Mouse (Mus musculus) liver, embryonic 14.5 days (tissue): ENCODE results near the gene Amigo3. TPM values are rescaled to one million over a fixed set of nuclear protein-coding genes. Genes with fewer than 3 reads are reported as not detected.
A peak's percentile ranks its signal among the peaks of the same experiment; 100 is the strongest.

Source experiments
- ATAC-seq: fragments of 200-750 bp; cut with Nextera tagmentation; 2 replicates; pipeline ENCODE4 v1.8.0; 2017; ENCODE audit warnings: moderate number of reproducible peaks, mild to moderate bottlenecking, moderate library complexity; ENCODE audit not compliant: insufficient read depth
- DNase-seq, 3 experiments: peaks; one replicate each; pipeline ENCODE4 v3.0.0-alpha.2; 2012 to 2013; ENCODE audit warnings: low read depth in 3 of 3, low spot score in 3 of 3
- H3K27ac ChIP-seq: fragments of 300-500 bp; sonication (generic); 2 replicates; pipeline ENCODE4 v1.5.1; 2014; ENCODE audit warnings: moderate library complexity, mild to moderate bottlenecking, control low read depth, inconsistent platforms
- H3K27me3 ChIP-seq: fragments of 300-500 bp; sonication (generic); 2 replicates; pipeline ENCODE4 v1.6.1; 2014; ENCODE audit warnings: mild to moderate bottlenecking, low read length, moderate library complexity; ENCODE audit not compliant: control insufficient read depth, insufficient read depth
- H3K36me3 ChIP-seq: fragments of 300-500 bp; sonication (generic); replicated peaks from 2 replicates; pipeline ENCODE4 v1.6.1; 2014; ENCODE audit warnings: low read depth; ENCODE audit not compliant: control insufficient read depth, insufficient read depth
- H3K4me1 ChIP-seq, 2 experiments: fragments of 200-500 bp in 1 of 2; fragments of 300-500 bp in 1 of 2; sonication (generic) in 1 of 2; replicated peaks; 2 replicates each; pipeline ENCODE4 v1.6.1; 2012 to 2014; ENCODE audit warnings: antibody characterized with exemption in 1 of 2, inconsistent platforms in 1 of 2, low read length in 1 of 2; ENCODE audit not compliant: control insufficient read depth in 2 of 2, insufficient read depth in 2 of 2
- H3K4me2 ChIP-seq: fragments of 300-500 bp; sonication (generic); 2 replicates; pipeline ENCODE4 v1.6.1; 2014; ENCODE audit warnings: low read depth, mild to moderate bottlenecking, control low read depth, moderate library complexity
- H3K4me3 ChIP-seq, 2 experiments: fragments of 200-500 bp in 1 of 2; fragments of 300-500 bp in 1 of 2; sonication (generic) in 1 of 2; 2 replicates each; pipeline ENCODE4 v1.5.1; 2012 to 2014; ENCODE audit warnings: low read depth in 2 of 2, low read length in 2 of 2, mild to moderate bottlenecking in 2 of 2, control low read depth in 1 of 2, inconsistent platforms in 1 of 2, moderate library complexity in 1 of 2; ENCODE audit not compliant: insufficient read depth in 1 of 2
- H3K9ac ChIP-seq: fragments of 300-500 bp; sonication (generic); replicated peaks from 2 replicates; pipeline ENCODE4 v1.6.1; 2014; ENCODE audit warnings: mild to moderate bottlenecking, control low read depth, moderate library complexity
- H3K9me3 ChIP-seq: fragments of 300-500 bp; sonication (generic); 2 replicates; pipeline ENCODE4 v1.6.1; 2016; ENCODE audit warnings: low read length, mixed read lengths; ENCODE audit not compliant: control insufficient read depth
- CTCF ChIP-seq: IDR thresholded peaks from 2 replicates; pipeline ENCODE4 v1.5.1; 2016; ENCODE audit warnings: antibody characterized with exemption, low read depth, control low read depth
- EP300 ChIP-seq: IDR thresholded peaks from 2 replicates; pipeline ENCODE4 v1.6.1; 2016; ENCODE audit warnings: antibody characterized with exemption, low read depth
- WGBS: fragments of 180-500 bp; shearing (Covaris S2); extraction: QIAGEN DNeasy Blood & Tissue Kit; methylation state at CpG from one replicate; pipeline ENCODE4 v1.1.7; 2014; ENCODE audit not compliant: insufficient replicate concordance; 5-methylcytosine and 5-hydroxymethylcytosine counted together
- polyA plus RNA-seq, 2 experiments: library from polyadenylated mRNA; depleted of rRNA in 1 of 2; stranded (reverse) in 1 of 2; unstranded in 1 of 2; fragments of >200 nt; fragmentation: Nextera tagmentation in 1 of 2; extraction: Ambion mirVana in 1 of 2; gene quantifications; 2 replicates each; pipeline versions ENCODE4 v1.2.1 to v1.2.3; 2012 to 2014

Amigo3 gene
- polyA plus RNA-seq, 2 experiments = 0.51 to 0.89 TPM

GRCm38 (mm10) chr9:108080168-108080567 lies 27.2 kb downstream of the Amigo3 start, which contains the start of gene Mst1:
Gene Mst1, plus strand, starts transcription at chr9:108080436.
- H3K27me3 ChIP-seq = no peaks in the 10 kb centered on the region
- H3K9me3 ChIP-seq = no peaks in the 10 kb centered on the region
- peaks cover 37% of the 10 kb centered on the region for H3K36me3 ChIP-seq
- peak within 1 kb of the TSS; percentile 100 for H3K27ac ChIP-seq
- TF ChIP-seq EP300 (no peak), CTCF (no peak)
- H3K4me2 ChIP-seq = peak within 1 kb of the TSS; percentile 96
- H3K4me1 ChIP-seq = peaks cover 53 to 69% of the 10 kb centered on the region in 2 experiments
- 10% methylated on average over 5 of the region's 5 CpGs for WGBS
- peak; percentile 91 to 94 (median 93) for DNase-seq
- H3K4me3 ChIP-seq = peak within 1 kb of the TSS; percentile 96 to 97
- ATAC-seq = peak; percentile 85
- H3K9ac ChIP-seq = peak within 1 kb of the TSS; percentile 99

GRCm38 (mm10) chr9:108082549-108082948 lies 29.6 kb downstream of the Amigo3 start:
- Histone ChIP-seq H3K36me3 (peaks cover 42% of the 10 kb centered on the region), H3K27me3 (no peaks in the 10 kb centered on the region), H3K27ac (peak overlapping the region; percentile 100), H3K4me3 (peak overlapping the region; percentile 6 to 36), H3K4me2 (peak overlapping the region; percentile 96), H3K4me1 (peaks cover 52 to 76% of the 10 kb centered on the region in 2 experiments), H3K9ac (peak overlapping the region; percentile 65), H3K9me3 (no peaks in the 10 kb centered on the region)
- TF ChIP-seq CTCF (0 out of 2 replicates have a peak, but pooled peaks have one; percentile 12), EP300 (no peak)
- 11% methylated on average over 19 of the region's 19 CpGs for WGBS
- DNase-seq (no peak), ATAC-seq (no peak)

GRCm38 (mm10) chr9:108082988-108083431 lies 30.1 kb downstream of the Amigo3 start, which contains the start of gene Rnf123:
Gene Rnf123, minus strand, starts transcription at chr9:108083346.
- H3K4me3 ChIP-seq = peak within 1 kb of the TSS; percentile 6 to 36
- peak within 1 kb of the TSS; percentile 65 for H3K9ac ChIP-seq
- TF ChIP-seq CTCF (no peak), EP300 (peak; percentile 41; the same call in 1 of the 2 replicates)
- H3K36me3 ChIP-seq = peaks cover 47% of the 10 kb centered on the region
- peak within 1 kb of the TSS; percentile 96 for H3K4me2 ChIP-seq
- H3K4me1 ChIP-seq = peaks cover 52 to 72% of the 10 kb centered on the region in 2 experiments
- no peak for DNase-seq
- no peaks in the 10 kb centered on the region for H3K9me3 ChIP-seq
- peak; percentile 13; the same call in 1 of the 2 replicates for ATAC-seq
- WGBS = 15% methylated on average over 12 of the region's 12 CpGs
- H3K27me3 ChIP-seq = no peaks in the 10 kb centered on the region
- H3K27ac ChIP-seq = peak within 1 kb of the TSS; percentile 100

- Histone ChIP-seq H3K9me3 (no peaks in the 10 kb centered on the region), H3K9ac (peak overlapping the region; percentile 65), H3K4me2 (peak overlapping the region; percentile 96), H3K27ac (peak overlapping the region; percentile 100), H3K4me1 (peaks cover 52 to 68% of the 10 kb centered on the region in 2 experiments), H3K27me3 (no peaks in the 10 kb centered on the region), H3K4me3 (peak overlapping the region in 1 of 2 experiments; percentile 36; a peak in 2 of 4 replicates), H3K36me3 (peaks cover 52% of the 10 kb centered on the region)
- TF ChIP-seq CTCF (no peak), EP300 (no peak)
- no peak for DNase-seq
- 35% methylated on average over 6 of the region's 6 CpGs for WGBS
- ATAC-seq = no peak
Measured at GRCm38 (mm10) chr9:108083561-108083960, 30.6 kb downstream of the Amigo3 start.

- peaks cover 52 to 61% of the 10 kb centered on the region in 2 experiments for H3K4me1 ChIP-seq
- H3K27ac ChIP-seq = peak overlapping the region; percentile 100
- H3K4me2 ChIP-seq = peak overlapping the region; percentile 96
Measured at GRCm38 (mm10) chr9:108085261-108085660, 32.3 kb downstream of the Amigo3 start.

More at GRCm38 (mm10) chr9:108085261-108085660, 32.3 kb downstream of the Amigo3 start:
- ATAC-seq (no peak), DNase-seq (no peak)
- TF ChIP-seq EP300 (no peak), CTCF (no peak)
- H3K9ac ChIP-seq = peak overlapping the region; percentile 65
- no peaks in the 10 kb centered on the region for H3K9me3 ChIP-seq
- no peaks in the 10 kb centered on the region for H3K27me3 ChIP-seq
- 87% methylated on average over 4 of the region's 4 CpGs for WGBS
- peaks cover 69% of the 10 kb centered on the region for H3K36me3 ChIP-seq
- H3K4me3 ChIP-seq = no peak overlapping the region
